Mouse (Mus musculus): ENCODE measurements around the gene Padi6. TPM values are rescaled to one million over a fixed set of nuclear protein-coding genes. Genes with fewer than 3 reads are reported as not detected.

The Padi6 gene
- polyA plus RNA-seq (2012; rRNA removed), result 0.09 and 0.10 TPM in 2 replicates

DNA sequence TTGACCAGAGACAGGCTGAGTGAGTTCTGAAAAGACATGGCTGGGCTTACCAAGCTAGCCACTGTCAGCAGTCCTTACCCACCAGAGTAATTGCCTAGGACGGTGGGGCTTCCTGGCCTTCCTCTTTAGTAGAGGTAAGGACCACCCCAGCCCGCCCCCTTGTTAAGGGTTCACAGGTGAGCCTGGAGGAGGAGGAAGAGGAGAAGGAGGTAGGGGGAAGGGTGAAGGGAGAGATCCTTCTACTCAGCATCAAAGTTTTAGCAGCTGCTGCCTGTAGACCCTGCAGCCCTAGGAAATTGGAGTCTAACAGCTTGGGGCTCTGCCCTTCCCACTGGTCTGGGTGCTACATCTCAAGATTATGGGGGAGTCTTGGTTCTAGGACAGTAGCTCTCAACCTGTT, at the start of gene Padi6:
Gene Padi6 (minus strand): TSS at position 101 of the 400 bp plus-strand sequence.

DNA sequence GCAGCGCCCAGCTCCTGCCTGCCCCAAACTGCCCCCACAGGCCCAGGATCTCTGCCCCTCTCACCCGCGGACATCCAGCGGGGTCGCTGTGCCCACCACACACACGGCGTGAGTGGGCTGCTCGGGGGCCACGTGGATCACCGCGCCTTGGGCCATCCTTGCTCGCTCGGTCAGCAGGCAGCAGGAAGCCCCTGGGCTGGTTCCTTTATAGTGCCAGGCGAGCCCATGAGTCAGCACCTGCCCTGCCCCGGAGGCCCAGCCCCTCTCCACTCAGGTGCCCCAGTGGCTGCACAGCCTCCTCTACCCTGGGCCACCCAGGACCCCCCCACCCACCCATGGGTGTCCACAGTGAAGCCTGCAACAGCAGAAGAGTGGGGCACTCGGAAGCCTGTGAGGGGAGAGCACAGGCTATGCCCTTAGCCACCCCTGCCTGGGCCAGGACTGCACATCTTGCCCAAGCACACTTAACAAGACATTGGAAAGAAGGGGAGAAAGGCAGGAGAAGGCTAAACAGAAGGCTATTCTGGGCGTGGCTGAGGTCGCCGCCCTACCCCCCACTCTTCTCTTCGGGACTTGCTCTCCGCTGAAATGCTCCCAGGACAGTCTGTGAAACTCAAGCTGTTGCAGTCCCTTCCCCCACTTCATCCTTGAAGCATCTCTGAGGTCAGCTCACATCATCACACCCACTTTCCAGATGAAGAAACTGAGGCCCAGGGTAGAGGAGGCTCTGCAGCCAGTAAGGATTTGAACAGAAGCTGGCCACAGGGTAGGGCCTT, 31.8 kb upstream of the Padi6 start, which contains the start of gene Padi4:
Gene Padi4 (minus strand): TSS at position 212 of the 776 bp plus-strand sequence.

GRCm38 (mm10) chr4:140700269-140701018, 42.0 kb downstream of the Padi6 start, which contains the start of gene Rcc2:
TSS of gene Rcc2 (plus strand) at chr4:140700541.

Other genes starting within 250 kb of the Padi6 start
- gene Arhgef10l, start 76.6 kb downstream of the Padi6 start, polyA plus RNA-seq (2012; rRNA removed), result 32.8 and 33.2 TPM in 2 replicates
- gene Rcc2, start 42.1 kb downstream of the Padi6 start, polyA plus RNA-seq (2012; rRNA removed), result 45.2 and 54.3 TPM in 2 replicates
- gene Padi4, start 31.6 kb upstream of the Padi6 start, polyA plus RNA-seq (2012; rRNA removed), result 0.10 and 0.12 TPM in 2 replicates
- gene Padi3, start 68.0 kb upstream of the Padi6 start, polyA plus RNA-seq (2012; rRNA removed), result 0.01 TPM in 1 of 2 replicates, not detected in the other
- gene Padi1, start 103.1 kb upstream of the Padi6 start, polyA plus RNA-seq (2012; rRNA removed), result 0.07 and 0.10 TPM in 2 replicates
- 0.66 and 1.4 TPM in 2 replicates for gene Padi2, start 163.7 kb upstream of the Padi6 start, polyA plus RNA-seq (2012; rRNA removed)
- 240 and 266 TPM in 2 replicates for gene Sdhb, start 218.6 kb upstream of the Padi6 start, polyA plus RNA-seq (2012; rRNA removed)
- 236 and 259 TPM in 2 replicates for gene Atp13a2, start 244.2 kb upstream of the Padi6 start, polyA plus RNA-seq (2012; rRNA removed)